Mouse (Mus musculus): ENCODE measurements around the gene Dirc2. TPM values are rescaled to one million over a fixed set of nuclear protein-coding genes. Genes with fewer than 3 reads are reported as not detected.
A peak's percentile ranks its signal among the peaks of the same experiment; 100 is the strongest.

Dirc2 gene
- total RNA-seq (2021) (10 to 100 TPM; 21.3 to 41.0 TPM), polyA plus RNA-seq (2012; rRNA removed) (27.5 and 32.1 TPM in 2 replicates)
- long read RNA-seq, full-length matches to known transcripts, result 45 of 47 reads
- long read RNA-seq, partial matches to known transcripts, result 0 of 47 reads
- long read RNA-seq, other reads (novel, unspliced or antisense), result 2 of 47 reads

GRCm38 (mm10) chr16:35768785-35769642, at the start of gene Dirc2:
Gene Dirc2, minus strand, starts transcription at chr16:35769356.
- peak; percentile 91 for DNase-seq

GRCm38 (mm10) chr16:35817255-35818089, 48.3 kb upstream of the Dirc2 start:
- peak; percentile 85 for DNase-seq

GRCm38 (mm10) chr16:35813119-35813518, 44.0 kb upstream of the Dirc2 start:
- DNase-seq, result no peak

GRCm38 (mm10) chr16:35808838-35809237, 39.7 kb upstream of the Dirc2 start:
- no peak for DNase-seq

- DNase-seq, result no peak
Measured at GRCm38 (mm10) chr16:35807663-35807992, 38.5 kb upstream of the Dirc2 start.

- DNase-seq, result no peak
Measured at GRCm38 (mm10) chr16:35806973-35807662, 38.0 kb upstream of the Dirc2 start.

- DNase-seq, result no peak
Measured at GRCm38 (mm10) chr16:35803723-35804122, 34.6 kb upstream of the Dirc2 start.

- DNase-seq, result no peak
Measured at GRCm38 (mm10) chr16:35802163-35802562, 33.0 kb upstream of the Dirc2 start.

- DNase-seq, result no peak
Measured at GRCm38 (mm10) chr16:35791962-35792521, 22.9 kb upstream of the Dirc2 start.

- no peak for DNase-seq
Measured at GRCm38 (mm10) chr16:35788330-35788729, 19.2 kb upstream of the Dirc2 start.

- DNase-seq, result no peak
Measured at GRCm38 (mm10) chr16:35787568-35788189, 18.5 kb upstream of the Dirc2 start.

GRCm38 (mm10) chr16:35787163-35787562, 18.0 kb upstream of the Dirc2 start:
- DNase-seq, result no peak

- DNase-seq, result no peak
Measured at GRCm38 (mm10) chr16:35784134-35784725, 15.1 kb upstream of the Dirc2 start.

- DNase-seq, result no peak
Measured at GRCm38 (mm10) chr16:35783207-35783573, 14.0 kb upstream of the Dirc2 start.

- DNase-seq, result no peak
Measured at GRCm38 (mm10) chr16:35782451-35783206, 13.5 kb upstream of the Dirc2 start.

- DNase-seq, result no peak
Measured at GRCm38 (mm10) chr16:35781651-35782050, 12.5 kb upstream of the Dirc2 start.

GRCm38 (mm10) chr16:35781096-35781495, 11.9 kb upstream of the Dirc2 start:
- no peak for DNase-seq

- no peak for DNase-seq
Measured at GRCm38 (mm10) chr16:35779681-35780080, 10.5 kb upstream of the Dirc2 start.

GRCm38 (mm10) chr16:35777768-35778167, 8.6 kb upstream of the Dirc2 start:
- DNase-seq, result no peak

GRCm38 (mm10) chr16:35776737-35777136, 7.6 kb upstream of the Dirc2 start:
- DNase-seq, result no peak

Measured in adrenal gland, adult 2 months (tissue).